Mouse (Mus musculus): ENCODE measurements around the gene Trpc1. TPM values are rescaled to one million over a fixed set of nuclear protein-coding genes. Genes with fewer than 3 reads are reported as not detected.
A peak's percentile ranks its signal among the peaks of the same experiment; 100 is the strongest.

Gene Trpc1
- polyA plus RNA-seq, 1 experiment = 2.5 TPM

GRCm38 (mm10) chr9:95783646-95784293 is 33.6 kb upstream of the Trpc1 start:
- TF ChIP-seq POLR2A (IDR thresholded peaks at IDR 0.05; ENCODE audit: control insufficient read depth, low read depth, low read length) (no peak), CTCF (IDR thresholded peaks at IDR 0.05; ENCODE audit: control insufficient read depth, insufficient read depth, insufficient replicate concordance, low read depth, low read length) (no peak)
- Histone ChIP-seq H3K4me3 (ENCODE audit: control insufficient read depth, low read depth, low read length) (no peak overlapping the region), H3K27ac (ENCODE audit: control insufficient read depth, insufficient read depth, low read depth, low read length) (no peak overlapping the region), H3K27me3 (ENCODE audit: control insufficient read depth, insufficient read depth, low read length) (no peaks in the 10 kb centered on the region), H3K36me3 (ENCODE audit: control insufficient read depth, insufficient read depth, low read length) (no peaks in the 10 kb centered on the region), H3K4me1 (ENCODE audit: control insufficient read depth, insufficient read depth, low read length) (no peaks in the 10 kb centered on the region)

- Histone ChIP-seq H3K4me1 (ENCODE audit: control insufficient read depth, insufficient read depth, low read length) (no peaks in the 10 kb centered on the region), H3K4me3 (ENCODE audit: control insufficient read depth, low read depth, low read length) (no peak overlapping the region), H3K27ac (ENCODE audit: control insufficient read depth, insufficient read depth, low read depth, low read length) (no peak overlapping the region), H3K36me3 (ENCODE audit: control insufficient read depth, insufficient read depth, low read length) (no peaks in the 10 kb centered on the region), H3K27me3 (ENCODE audit: control insufficient read depth, insufficient read depth, low read length) (no peaks in the 10 kb centered on the region)
- TF ChIP-seq POLR2A (IDR thresholded peaks at IDR 0.05; ENCODE audit: control insufficient read depth, low read depth, low read length) = no peak
- TF ChIP-seq CTCF (IDR thresholded peaks at IDR 0.05; ENCODE audit: control insufficient read depth, insufficient read depth, insufficient replicate concordance, low read depth, low read length) = no peak
These were observed 21.5 kb upstream of the Trpc1 start for GRCm38 (mm10) chr9:95771671-95772070.

- TF ChIP-seq CTCF (IDR thresholded peaks at IDR 0.05; ENCODE audit: control insufficient read depth, insufficient read depth, insufficient replicate concordance, low read depth, low read length) (no peak), POLR2A (IDR thresholded peaks at IDR 0.05; ENCODE audit: control insufficient read depth, low read depth, low read length) (no peak)
- Histone ChIP-seq H3K4me1 (ENCODE audit: control insufficient read depth, insufficient read depth, low read length) (no peaks in the 10 kb centered on the region), H3K27ac (ENCODE audit: control insufficient read depth, insufficient read depth, low read depth, low read length) (no peak overlapping the region), H3K27me3 (ENCODE audit: control insufficient read depth, insufficient read depth, low read length) (no peaks in the 10 kb centered on the region), H3K4me3 (ENCODE audit: control insufficient read depth, low read depth, low read length) (no peak overlapping the region), H3K36me3 (ENCODE audit: control insufficient read depth, insufficient read depth, low read length) (no peaks in the 10 kb centered on the region)
These were observed 13.0 kb upstream of the Trpc1 start for GRCm38 (mm10) chr9:95763218-95763617.

GRCm38 (mm10) chr9:95762228-95762627 is 12.1 kb upstream of the Trpc1 start:
- Histone ChIP-seq H3K27ac (ENCODE audit: control insufficient read depth, insufficient read depth, low read depth, low read length) (no peak overlapping the region), H3K4me1 (ENCODE audit: control insufficient read depth, insufficient read depth, low read length) (no peaks in the 10 kb centered on the region), H3K27me3 (ENCODE audit: control insufficient read depth, insufficient read depth, low read length) (no peaks in the 10 kb centered on the region), H3K4me3 (ENCODE audit: control insufficient read depth, low read depth, low read length) (no peak overlapping the region), H3K36me3 (ENCODE audit: control insufficient read depth, insufficient read depth, low read length) (no peaks in the 10 kb centered on the region)
- TF ChIP-seq POLR2A (IDR thresholded peaks at IDR 0.05; ENCODE audit: control insufficient read depth, low read depth, low read length) (no peak), CTCF (IDR thresholded peaks at IDR 0.05; ENCODE audit: control insufficient read depth, insufficient read depth, insufficient replicate concordance, low read depth, low read length) (no peak)

GRCm38 (mm10) chr9:95761381-95761780 is 11.2 kb upstream of the Trpc1 start:
- H3K27me3 ChIP-seq (ENCODE audit: control insufficient read depth, insufficient read depth, low read length) = no peaks in the 10 kb centered on the region
- no peaks in the 10 kb centered on the region for H3K36me3 ChIP-seq (ENCODE audit: control insufficient read depth, insufficient read depth, low read length)
- H3K4me1 ChIP-seq (ENCODE audit: control insufficient read depth, insufficient read depth, low read length) = no peaks in the 10 kb centered on the region
- H3K27ac ChIP-seq (ENCODE audit: control insufficient read depth, insufficient read depth, low read depth, low read length) = no peak overlapping the region
- no peak overlapping the region for H3K4me3 ChIP-seq (ENCODE audit: control insufficient read depth, low read depth, low read length)
- TF ChIP-seq POLR2A (IDR thresholded peaks at IDR 0.05; ENCODE audit: control insufficient read depth, low read depth, low read length) (no peak), CTCF (IDR thresholded peaks at IDR 0.05; ENCODE audit: control insufficient read depth, insufficient read depth, insufficient replicate concordance, low read depth, low read length) (no peak)

- no peak overlapping the region for H3K27ac ChIP-seq (ENCODE audit: control insufficient read depth, insufficient read depth, low read depth, low read length)
- H3K4me1 ChIP-seq (ENCODE audit: control insufficient read depth, insufficient read depth, low read length) = peaks cover 7% of the 10 kb centered on the region
- H3K4me3 ChIP-seq (ENCODE audit: control insufficient read depth, low read depth, low read length) = no peak overlapping the region
- H3K27me3 ChIP-seq (ENCODE audit: control insufficient read depth, insufficient read depth, low read length) = no peaks in the 10 kb centered on the region
- TF ChIP-seq CTCF (IDR thresholded peaks at IDR 0.05; ENCODE audit: control insufficient read depth, insufficient read depth, insufficient replicate concordance, low read depth, low read length) (no peak), POLR2A (IDR thresholded peaks at IDR 0.05; ENCODE audit: control insufficient read depth, low read depth, low read length) (no peak)
- H3K36me3 ChIP-seq (ENCODE audit: control insufficient read depth, insufficient read depth, low read length) = no peaks in the 10 kb centered on the region
These were observed 571 bp upstream of the Trpc1 start for GRCm38 (mm10) chr9:95750746-95751145.

GRCm38 (mm10) chr9:95749461-95749928 is 680 bp downstream of the Trpc1 start:
- Histone ChIP-seq H3K27me3 (ENCODE audit: control insufficient read depth, insufficient read depth, low read length) (no peaks in the 10 kb centered on the region), H3K4me3 (ENCODE audit: control insufficient read depth, low read depth, low read length) (peak overlapping the region; percentile 97), H3K27ac (ENCODE audit: control insufficient read depth, insufficient read depth, low read depth, low read length) (peak overlapping the region; percentile 81), H3K4me1 (ENCODE audit: control insufficient read depth, insufficient read depth, low read length) (peaks cover 7% of the 10 kb centered on the region), H3K36me3 (ENCODE audit: control insufficient read depth, insufficient read depth, low read length) (no peaks in the 10 kb centered on the region)
- TF ChIP-seq POLR2A (IDR thresholded peaks at IDR 0.05; ENCODE audit: control insufficient read depth, low read depth, low read length) (0 out of 2 replicates have a peak, but pooled peaks have one; percentile 29), CTCF (IDR thresholded peaks at IDR 0.05; ENCODE audit: control insufficient read depth, insufficient read depth, insufficient replicate concordance, low read depth, low read length) (no peak)

Data from testis, adult 2 months (tissue).